Mouse (Mus musculus): ENCODE results near the gene Cdca5.

The Cdca5 gene

GRCm38 (mm10) chr19:6084478-6085248 is at the start of gene Cdca5, which contains the start of gene Zfpl1:
Gene Cdca5 (plus strand): TSS chr19:6084983.
Gene Zfpl1 (minus strand): TSS chr19:6084956.
- DNase-seq (ENCODE audit: low spot score), result peak; percentile 99

GRCm38 (mm10) chr19:6035966-6036585 is 48.7 kb upstream of the Cdca5 start:
- DNase-seq (ENCODE audit: low spot score), result no peak

GRCm38 (mm10) chr19:6037695-6038094 is 47.1 kb upstream of the Cdca5 start:
- no peak for DNase-seq (ENCODE audit: low spot score)

- DNase-seq (ENCODE audit: low spot score), result no peak
Observed at GRCm38 (mm10) chr19:6038326-6038725, 46.5 kb upstream of the Cdca5 start.

- no peak for DNase-seq (ENCODE audit: low spot score)
Observed at GRCm38 (mm10) chr19:6040002-6040401, 44.8 kb upstream of the Cdca5 start.

- no peak for DNase-seq (ENCODE audit: low spot score)
Observed at GRCm38 (mm10) chr19:6042293-6042692, 42.5 kb upstream of the Cdca5 start.

GRCm38 (mm10) chr19:6044102-6044501 is 40.7 kb upstream of the Cdca5 start:
- peak; percentile 58 for DNase-seq (ENCODE audit: low spot score)

- no peak for DNase-seq (ENCODE audit: low spot score)
Observed at GRCm38 (mm10) chr19:6045366-6046293, 39.2 kb upstream of the Cdca5 start.

GRCm38 (mm10) chr19:6046294-6047153 is 38.3 kb upstream of the Cdca5 start, which contains the start of gene Syvn1:
Gene Syvn1 (plus strand): TSS chr19:6046576.
- DNase-seq (ENCODE audit: low spot score), result peak; percentile 94

- no peak for DNase-seq (ENCODE audit: low spot score)
Observed at GRCm38 (mm10) chr19:6047154-6047898, 37.5 kb upstream of the Cdca5 start.

GRCm38 (mm10) chr19:6047899-6048166 is 37.0 kb upstream of the Cdca5 start:
- no peak for DNase-seq (ENCODE audit: low spot score)

GRCm38 (mm10) chr19:6048681-6049410 is 35.9 kb upstream of the Cdca5 start:
- no peak for DNase-seq (ENCODE audit: low spot score)

- no peak for DNase-seq (ENCODE audit: low spot score)
Observed at GRCm38 (mm10) chr19:6052516-6052915, 32.3 kb upstream of the Cdca5 start.

GRCm38 (mm10) chr19:6054296-6054695 is 30.5 kb upstream of the Cdca5 start:
- no peak for DNase-seq (ENCODE audit: low spot score)

- no peak for DNase-seq (ENCODE audit: low spot score)
Observed at GRCm38 (mm10) chr19:6056696-6057095, 28.1 kb upstream of the Cdca5 start.

- DNase-seq (ENCODE audit: low spot score), result peak; percentile 99
Observed at GRCm38 (mm10) chr19:6057313-6058096, 27.3 kb upstream of the Cdca5 start, which contains the start of the genes Mrpl49 and Fau. Gene Mrpl49 (minus strand): TSS chr19:6057785. Gene Fau (plus strand): TSS chr19:6057844.

GRCm38 (mm10) chr19:6058513-6058912 is 26.3 kb upstream of the Cdca5 start:
- no peak for DNase-seq (ENCODE audit: low spot score)

GRCm38 (mm10) chr19:6058966-6059365 is 25.8 kb upstream of the Cdca5 start:
- no peak for DNase-seq (ENCODE audit: low spot score)

- peak; percentile 95 for DNase-seq (ENCODE audit: low spot score)
Observed at GRCm38 (mm10) chr19:6061021-6061533, 23.7 kb upstream of the Cdca5 start, which contains the start of gene Znhit2. Gene Znhit2 (plus strand): TSS chr19:6061192.

All from retina, embryonic 14.5 days (tissue).